Mouse (Mus musculus): ENCODE measurements around the gene Prkd3. TPM values are rescaled to one million over a fixed set of nuclear protein-coding genes. Genes with fewer than 3 reads are reported as not detected.
A peak's percentile ranks its signal among the peaks of the same experiment; 100 is the strongest.

Prkd3 gene
- polyA plus RNA-seq, 1 experiment from 2014 or later: 12.9 TPM

GRCm38 (mm10) chr17:78964387-78964786 is 56.2 kb downstream of the Prkd3 start:
- no peak overlapping the region for H3K4me2 ChIP-seq
- H3K27me3 ChIP-seq (replicated peaks): no peaks in the 10 kb centered on the region
- H3K9me3 ChIP-seq (replicated peaks): no peaks in the 10 kb centered on the region
- no peak overlapping the region for H3K4me3 ChIP-seq
- peaks cover 48% of the 10 kb centered on the region for H3K36me3 ChIP-seq
- no peaks in the 10 kb centered on the region for H3K4me1 ChIP-seq
- H3K27ac ChIP-seq: no peak overlapping the region
- WGBS (ENCODE audit: insufficient replicate concordance): 73% methylated on average over 1 of the region's 1 CpGs
- H3K9ac ChIP-seq: no peak overlapping the region
- no peak for ATAC-seq

GRCm38 (mm10) chr17:78959473-78959872 is 61.1 kb downstream of the Prkd3 start:
- Histone ChIP-seq H3K27ac (no peak overlapping the region), H3K9ac (no peak overlapping the region), H3K4me2 (no peak overlapping the region), H3K9me3 (replicated peaks) (no peaks in the 10 kb centered on the region), H3K27me3 (replicated peaks) (no peaks in the 10 kb centered on the region), H3K4me3 (no peak overlapping the region), H3K36me3 (peaks cover 71% of the 10 kb centered on the region), H3K4me1 (no peaks in the 10 kb centered on the region)
- ATAC-seq: no peak
- WGBS (ENCODE audit: insufficient replicate concordance): 74% methylated on average over 6 of the region's 6 CpGs

- no peaks in the 10 kb centered on the region for H3K27me3 ChIP-seq (replicated peaks)
- H3K4me2 ChIP-seq: no peak overlapping the region
- ATAC-seq: no peak
- H3K4me1 ChIP-seq: 0 out of 2 replicates have a peak, but pooled peaks cover 3% of the 10 kb centered on the region
- H3K4me3 ChIP-seq: no peak overlapping the region
- H3K27ac ChIP-seq: no peak overlapping the region
- H3K36me3 ChIP-seq: peaks cover 83% of the 10 kb centered on the region
- no peak overlapping the region for H3K9ac ChIP-seq
- WGBS (ENCODE audit: insufficient replicate concordance): 75% methylated on average over 8 of the region's 8 CpGs
- H3K9me3 ChIP-seq (replicated peaks): no peaks in the 10 kb centered on the region
Measured at GRCm38 (mm10) chr17:78953240-78953639, 67.4 kb downstream of the Prkd3 start.

- H3K9ac ChIP-seq: no peak overlapping the region
- no peak overlapping the region for H3K4me3 ChIP-seq
- H3K4me1 ChIP-seq: 0 out of 2 replicates have a peak, but pooled peaks cover 3% of the 10 kb centered on the region
- no peak overlapping the region for H3K27ac ChIP-seq
- no peak overlapping the region for H3K4me2 ChIP-seq
- no peak for ATAC-seq
- 78% methylated on average over 5 of the region's 5 CpGs for WGBS (ENCODE audit: insufficient replicate concordance)
- no peaks in the 10 kb centered on the region for H3K27me3 ChIP-seq (replicated peaks)
- H3K36me3 ChIP-seq: peaks cover 84% of the 10 kb centered on the region
- H3K9me3 ChIP-seq (replicated peaks): no peaks in the 10 kb centered on the region
Measured at GRCm38 (mm10) chr17:78952070-78952469, 68.5 kb downstream of the Prkd3 start.

- Histone ChIP-seq H3K9ac (no peak overlapping the region), H3K36me3 (peaks cover 87% of the 10 kb centered on the region), H3K4me1 (0 out of 2 replicates have a peak, but pooled peaks cover 3% of the 10 kb centered on the region), H3K27ac (no peak overlapping the region), H3K4me3 (no peak overlapping the region), H3K4me2 (no peak overlapping the region), H3K27me3 (replicated peaks) (no peaks in the 10 kb centered on the region), H3K9me3 (replicated peaks) (no peaks in the 10 kb centered on the region)
- no peak for ATAC-seq
- WGBS (ENCODE audit: insufficient replicate concordance): 83% methylated on average over 5 of the region's 5 CpGs
Measured at GRCm38 (mm10) chr17:78951225-78951624, 69.4 kb downstream of the Prkd3 start.

GRCm38 (mm10) chr17:78942579-78942978 is 78.0 kb downstream of the Prkd3 start:
- WGBS (ENCODE audit: insufficient replicate concordance): 74% methylated on average over 11 of the region's 11 CpGs
- Histone ChIP-seq H3K27ac (no peak overlapping the region), H3K9me3 (replicated peaks) (no peaks in the 10 kb centered on the region), H3K36me3 (peaks cover 56% of the 10 kb centered on the region), H3K9ac (no peak overlapping the region), H3K4me2 (no peak overlapping the region), H3K27me3 (replicated peaks) (no peaks in the 10 kb centered on the region), H3K4me3 (no peak overlapping the region), H3K4me1 (peaks cover 6% of the 10 kb centered on the region)
- ATAC-seq: no peak

GRCm38 (mm10) chr17:78938927-78939326 is 81.7 kb downstream of the Prkd3 start:
- 74% methylated on average over 4 of the region's 4 CpGs for WGBS (ENCODE audit: insufficient replicate concordance)
- no peak overlapping the region for H3K9ac ChIP-seq
- H3K4me1 ChIP-seq: peaks cover 32% of the 10 kb centered on the region
- peaks cover 50% of the 10 kb centered on the region for H3K36me3 ChIP-seq
- H3K4me3 ChIP-seq: no peak overlapping the region
- H3K27ac ChIP-seq: no peak overlapping the region
- H3K27me3 ChIP-seq (replicated peaks): no peaks in the 10 kb centered on the region
- no peak overlapping the region for H3K4me2 ChIP-seq
- no peak for ATAC-seq
- no peaks in the 10 kb centered on the region for H3K9me3 ChIP-seq (replicated peaks)

- 6% methylated on average over 26 of the region's 26 CpGs for WGBS (ENCODE audit: insufficient replicate concordance)
- Histone ChIP-seq H3K4me2 (peak overlapping the region; percentile 87), H3K9ac (peak overlapping the region; percentile 81), H3K27me3 (replicated peaks) (no peaks in the 10 kb centered on the region), H3K27ac (peak overlapping the region; percentile 61), H3K4me3 (peak overlapping the region; percentile 90), H3K4me1 (peaks cover 46% of the 10 kb centered on the region), H3K36me3 (peaks cover 51% of the 10 kb centered on the region), H3K9me3 (replicated peaks) (no peaks in the 10 kb centered on the region)
- ATAC-seq: peak; percentile 30
Measured at GRCm38 (mm10) chr17:78937229-78937853, 83.3 kb downstream of the Prkd3 start.

- H3K27me3 ChIP-seq (replicated peaks): no peaks in the 10 kb centered on the region
- H3K9ac ChIP-seq: peak within 1 kb of the TSS; percentile 81
- H3K9me3 ChIP-seq (replicated peaks): no peaks in the 10 kb centered on the region
- WGBS (ENCODE audit: insufficient replicate concordance): under 1% methylated on average over 45 of the region's 45 CpGs
- H3K4me2 ChIP-seq: peak within 1 kb of the TSS; percentile 87
- peaks cover 46% of the 10 kb centered on the region for H3K4me1 ChIP-seq
- H3K36me3 ChIP-seq: peaks cover 53% of the 10 kb centered on the region
- ATAC-seq: peak; percentile 100
- peak within 1 kb of the TSS; percentile 90 for H3K4me3 ChIP-seq
- H3K27ac ChIP-seq: peak within 1 kb of the TSS; percentile 68
Measured at GRCm38 (mm10) chr17:78936466-78937228, 84.0 kb downstream of the Prkd3 start, which contains the start of the genes Cebpz and Ndufaf7. TSS of gene Cebpz (minus strand) at chr17:78937066. TSS of gene Ndufaf7 (plus strand) at chr17:78937136.

GRCm38 (mm10) chr17:78935857-78936256 is 84.8 kb downstream of the Prkd3 start:
- ATAC-seq: no peak
- Histone ChIP-seq H3K9me3 (replicated peaks) (no peaks in the 10 kb centered on the region), H3K36me3 (peaks cover 57% of the 10 kb centered on the region), H3K27ac (no peak overlapping the region), H3K9ac (peak overlapping the region; percentile 81), H3K4me2 (peak overlapping the region; percentile 87), H3K4me1 (peaks cover 46% of the 10 kb centered on the region), H3K4me3 (peak overlapping the region; percentile 90), H3K27me3 (replicated peaks) (no peaks in the 10 kb centered on the region)
- WGBS (ENCODE audit: insufficient replicate concordance): 38% methylated on average over 2 of the region's 2 CpGs

GRCm38 (mm10) chr17:78917696-78918095 is 102.9 kb downstream of the Prkd3 start:
- peak overlapping the region; percentile 80; the same call in 1 of the 2 replicates for H3K9ac ChIP-seq
- H3K27me3 ChIP-seq (replicated peaks): no peaks in the 10 kb centered on the region
- no peak for ATAC-seq
- no peaks in the 10 kb centered on the region for H3K9me3 ChIP-seq (replicated peaks)
- peak overlapping the region; percentile 78 for H3K4me3 ChIP-seq
- 50% methylated on average over 6 of the region's 6 CpGs for WGBS (ENCODE audit: insufficient replicate concordance)
- peaks cover 42% of the 10 kb centered on the region for H3K36me3 ChIP-seq
- H3K4me2 ChIP-seq: peak overlapping the region; percentile 85
- peaks cover 24% of the 10 kb centered on the region for H3K4me1 ChIP-seq
- H3K27ac ChIP-seq: 0 out of 2 replicates have a peak overlapping the region, but pooled peaks have one; percentile 10

- Histone ChIP-seq H3K9me3 (replicated peaks) (no peaks in the 10 kb centered on the region), H3K36me3 (peaks cover 36% of the 10 kb centered on the region), H3K4me1 (peaks cover 28% of the 10 kb centered on the region), H3K4me2 (peak overlapping the region; percentile 85), H3K27ac (peak overlapping the region; percentile 87), H3K4me3 (peak overlapping the region; percentile 78), H3K9ac (peak overlapping the region; percentile 80), H3K27me3 (replicated peaks) (no peaks in the 10 kb centered on the region)
- 5% methylated on average over 11 of the region's 11 CpGs for WGBS (ENCODE audit: insufficient replicate concordance)
- ATAC-seq: no peak
Measured at GRCm38 (mm10) chr17:78916899-78917298, 103.7 kb downstream of the Prkd3 start.
